Mouse (Mus musculus) c-Kit-positive CD71-negative TER-119-negative erythroid progenitor cells, embryonic 14.5 days (primary cell): ENCODE measurements around the gene Olfr193.
"Not testable (repeated sequence)": the region's sequence is repeated elsewhere in the genome, so short reads cannot be mapped to it uniquely, and the experiment has no call there.

Source experiments
- DNase-seq: peaks from one replicate; pipeline ENCODE4 v3.0.0-alpha.2; 2013; ENCODE audit warnings: low read depth

Olfr193 gene

DNA sequence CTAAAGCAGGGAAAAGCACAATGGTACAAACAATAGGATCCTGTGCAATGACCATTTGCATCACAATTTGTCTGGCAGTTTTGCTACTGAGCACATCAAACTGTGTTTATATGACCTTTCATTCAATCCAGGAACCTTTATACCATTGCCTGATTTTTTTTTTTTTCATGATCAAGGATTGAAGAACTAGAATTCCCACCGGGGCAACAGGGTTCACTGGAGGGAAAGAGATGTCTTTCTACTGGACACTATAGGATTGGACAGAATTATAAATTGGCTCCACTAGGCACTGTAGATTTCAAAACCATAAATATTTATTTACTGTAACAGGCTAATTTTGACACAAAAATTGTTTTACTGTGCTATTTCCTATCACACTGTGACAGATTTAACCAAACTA lies at the start of gene Olfr193:
Gene Olfr193 (minus strand): TSS at position 101 of the 400 bp plus-strand sequence.
- no peak for DNase-seq

DNA sequence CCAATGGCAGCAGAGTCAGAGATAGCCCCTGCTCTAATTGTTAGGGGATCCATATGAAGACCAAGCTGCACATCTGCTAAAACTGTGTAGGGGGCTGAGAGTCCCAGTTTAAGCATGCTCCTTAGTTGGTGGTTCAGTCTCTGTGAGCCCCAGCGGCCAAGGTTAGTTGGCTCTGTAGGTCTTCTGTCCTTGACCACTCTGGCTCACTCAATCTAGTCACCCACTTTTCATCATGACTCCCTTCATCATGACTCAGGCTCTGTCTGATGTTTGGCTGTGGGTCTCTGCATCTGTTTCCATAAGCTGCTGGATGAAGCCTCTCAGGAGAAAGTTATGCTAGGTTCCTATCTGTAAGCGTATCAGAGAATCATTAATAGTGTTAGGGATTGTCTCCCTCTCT lies 40.3 kb upstream of the Olfr193 start:
- no peak for DNase-seq

DNA sequence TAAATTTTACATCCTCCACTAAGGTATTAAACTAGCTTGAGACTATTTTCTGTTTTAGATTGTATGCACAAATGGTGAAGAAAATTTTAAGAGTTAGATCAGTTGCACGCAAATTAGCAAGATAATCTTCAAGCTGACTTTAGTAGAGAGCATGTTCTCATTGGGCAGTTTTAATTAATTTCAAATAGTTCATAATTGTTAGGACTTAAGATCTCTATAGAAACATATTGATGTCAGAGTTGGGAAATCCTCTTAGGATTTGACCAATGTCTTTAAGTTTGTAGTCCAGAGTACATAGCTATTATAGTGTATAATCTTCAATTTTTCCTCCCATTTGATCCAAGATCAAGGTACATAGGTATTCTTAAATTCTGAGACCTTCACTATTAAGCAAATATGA lies 35.1 kb upstream of the Olfr193 start, which contains the start of gene Olfr195:
Gene Olfr195 (plus strand): TSS at position 301 of the 400 bp plus-strand sequence.
- no peak for DNase-seq

DNA sequence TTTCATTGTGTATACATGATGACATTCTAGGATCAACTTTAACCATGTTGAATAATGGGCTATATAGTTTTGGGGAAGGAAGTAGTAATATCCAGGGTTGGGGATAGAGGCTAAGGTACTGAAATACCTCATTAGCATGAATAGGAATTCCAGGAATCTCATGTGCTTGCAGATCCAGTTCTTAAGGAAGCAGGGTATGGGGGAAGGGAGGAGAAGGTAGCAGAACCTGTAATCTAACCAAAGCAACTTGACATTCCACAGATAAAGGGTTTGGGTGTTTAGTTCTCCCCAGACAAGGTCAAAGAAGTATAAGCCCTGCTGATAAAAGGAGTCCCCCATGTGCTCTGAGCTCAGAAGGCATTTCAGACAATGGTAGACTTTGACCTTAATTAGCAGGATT lies 29.4 kb upstream of the Olfr193 start:
- no peak for DNase-seq

DNA sequence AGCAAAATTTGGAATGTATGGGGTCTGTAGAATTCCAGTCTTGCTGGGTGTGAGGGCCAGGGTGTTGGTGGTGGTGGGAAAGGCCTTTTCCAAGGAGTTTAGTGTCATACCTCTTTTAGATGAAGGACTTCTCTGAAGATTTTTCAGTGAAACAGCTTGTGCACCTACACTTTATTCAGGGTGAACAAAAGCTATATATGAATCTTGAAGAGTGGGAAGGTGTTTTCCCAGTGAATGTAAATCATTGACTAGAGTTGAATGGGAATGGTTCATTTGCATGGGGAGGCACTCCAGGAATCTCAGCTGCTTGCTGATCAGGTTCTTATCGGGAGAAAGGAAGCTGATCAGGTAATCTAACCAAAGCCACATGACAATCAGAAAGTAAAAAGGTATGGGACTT lies 19.1 kb upstream of the Olfr193 start:
- no peak for DNase-seq

DNA sequence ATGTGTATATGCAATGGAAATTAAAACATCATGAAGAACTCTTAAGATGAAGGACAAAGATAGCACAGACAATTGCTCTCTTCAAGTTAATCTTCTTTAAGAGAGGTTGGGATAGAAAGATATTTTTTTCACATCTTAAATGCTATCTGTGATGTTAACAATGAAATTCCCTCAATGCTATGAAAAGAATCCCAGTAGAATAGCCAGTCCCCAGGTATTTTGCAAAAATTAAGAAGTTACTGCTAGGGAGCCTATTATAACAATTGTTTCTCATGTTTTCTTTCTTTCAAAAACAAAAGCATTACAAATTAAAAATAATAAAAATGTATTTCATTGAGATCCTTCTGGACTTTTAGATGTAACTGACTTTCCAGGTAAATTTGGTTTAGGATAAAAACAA lies 9.3 kb upstream of the Olfr193 start, which contains the start of gene Olfr194:
Gene Olfr194 (minus strand): TSS at position 101 of the 400 bp plus-strand sequence.
- no peak for DNase-seq

DNA sequence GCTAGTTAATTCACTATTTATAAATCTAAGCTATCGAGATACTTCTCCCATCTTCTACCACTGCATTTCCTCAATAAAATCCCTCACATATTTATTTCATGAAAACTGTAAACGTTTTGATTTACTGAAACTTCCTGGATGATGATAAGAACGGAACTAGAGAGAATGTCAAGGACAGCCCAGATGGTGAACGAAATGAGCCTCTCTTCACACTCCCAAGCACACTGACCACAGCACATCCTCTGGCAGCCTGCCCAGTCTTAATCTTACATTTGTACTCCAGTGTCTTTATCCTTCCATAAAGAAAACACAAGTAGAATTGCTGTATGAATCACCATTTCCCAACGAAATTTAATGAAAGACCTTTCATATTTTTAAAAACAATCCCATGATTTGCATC lies 3.2 kb downstream of the Olfr193 start:
- not testable (repeated sequence) for DNase-seq

DNA sequence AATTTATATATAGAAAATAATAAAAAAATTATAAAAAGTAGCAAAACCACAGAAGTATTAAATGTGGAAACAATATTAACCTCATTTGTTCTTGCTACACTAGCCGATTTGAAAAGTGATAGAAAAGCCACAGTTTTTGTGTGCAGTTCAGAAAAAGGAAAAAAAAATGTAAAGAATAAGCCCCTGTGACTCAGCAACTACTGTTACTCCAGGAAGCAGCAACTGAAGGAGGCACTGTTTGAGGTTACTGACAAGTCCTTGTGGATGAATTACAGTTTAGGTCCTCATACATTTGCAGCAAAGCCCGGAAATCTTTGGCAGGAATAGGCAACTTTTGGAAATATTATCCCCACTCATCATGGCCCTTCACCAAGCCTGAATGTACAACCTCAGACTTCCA lies 6.4 kb downstream of the Olfr193 start:
- DNase-seq, result no peak

DNA sequence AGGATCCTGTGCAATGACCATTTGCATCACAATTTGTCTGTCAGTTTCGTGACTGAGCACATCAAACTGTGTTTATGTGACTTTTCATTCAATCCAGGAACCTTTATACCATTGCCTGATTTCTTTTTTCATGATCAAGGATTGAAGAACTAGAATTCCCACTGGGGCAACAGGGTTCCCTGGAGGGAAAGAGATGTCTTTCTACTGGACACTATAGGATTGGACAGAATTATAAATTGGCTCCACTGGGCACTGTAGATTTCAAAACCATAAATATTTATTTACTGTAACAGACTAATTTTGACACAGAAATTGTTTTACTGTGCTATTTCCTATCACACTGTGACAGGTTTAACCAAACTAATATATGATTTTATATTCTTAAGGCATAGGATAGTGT lies 22.0 kb downstream of the Olfr193 start, which contains the start of gene Olfr191:
Gene Olfr191 (minus strand): TSS at position 101 of the 400 bp plus-strand sequence.
- not testable (repeated sequence) for DNase-seq

DNA sequence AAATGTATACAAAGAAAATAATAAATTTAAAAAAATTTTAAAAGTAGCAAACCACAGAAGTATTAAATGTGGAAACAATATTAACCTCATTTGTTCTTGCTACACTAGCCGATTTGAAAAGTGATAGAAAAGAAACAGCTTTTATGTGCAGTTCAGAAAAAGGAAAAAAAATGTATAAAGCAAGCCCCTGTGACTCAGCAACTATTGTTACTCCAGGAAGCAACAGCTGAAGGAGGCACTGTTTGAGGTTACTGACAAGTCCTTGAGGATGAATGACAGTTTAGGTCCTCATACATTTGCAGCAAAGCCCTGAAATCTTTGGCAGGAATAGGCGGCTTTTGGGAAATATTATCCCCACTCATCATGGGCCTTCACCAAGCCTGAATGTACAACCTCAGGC lies 30.6 kb downstream of the Olfr193 start:
- not testable (repeated sequence) for DNase-seq

DNA sequence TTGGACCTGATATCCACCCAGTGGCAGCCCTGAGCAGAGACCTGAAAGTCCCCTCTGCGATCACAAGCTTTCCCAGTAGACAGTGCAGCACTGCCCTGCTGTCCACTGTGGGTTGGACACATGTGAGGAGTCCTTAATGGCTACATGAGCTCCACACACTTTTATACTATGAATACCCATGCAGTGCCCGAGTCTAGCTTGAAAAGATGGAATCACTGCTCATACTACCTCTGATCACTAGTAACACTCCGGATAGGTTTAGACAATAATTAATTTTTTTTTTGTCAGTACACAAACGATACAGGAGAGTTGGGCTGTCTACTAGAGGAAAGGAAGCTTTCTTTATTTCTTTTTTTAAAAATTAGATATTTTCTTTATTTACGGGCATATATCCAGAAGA lies 33.8 kb downstream of the Olfr193 start, which contains the start of gene Olfr190:
Gene Olfr190 (minus strand): TSS at position 101 of the 400 bp plus-strand sequence.
- no peak for DNase-seq

DNA sequence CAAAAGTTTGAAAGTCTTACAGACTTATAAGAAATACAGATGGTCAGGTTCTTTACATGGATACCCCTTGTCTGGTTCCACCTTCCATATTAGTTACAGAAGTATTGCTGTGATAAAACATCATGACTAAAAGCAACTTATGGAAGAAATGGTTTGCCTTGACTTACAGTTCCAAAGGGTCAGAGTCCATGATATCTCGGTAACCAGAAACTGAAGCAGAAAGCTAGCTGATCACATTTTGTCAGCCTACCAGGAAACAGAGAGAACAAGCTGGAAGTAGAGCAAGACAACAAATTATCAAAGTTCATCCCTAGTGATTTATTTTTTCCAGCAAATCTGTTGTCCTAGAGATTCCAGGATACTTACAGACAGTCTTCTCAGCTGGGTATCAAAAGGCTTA lies 38.2 kb downstream of the Olfr193 start:
- DNase-seq, result no peak

DNA sequence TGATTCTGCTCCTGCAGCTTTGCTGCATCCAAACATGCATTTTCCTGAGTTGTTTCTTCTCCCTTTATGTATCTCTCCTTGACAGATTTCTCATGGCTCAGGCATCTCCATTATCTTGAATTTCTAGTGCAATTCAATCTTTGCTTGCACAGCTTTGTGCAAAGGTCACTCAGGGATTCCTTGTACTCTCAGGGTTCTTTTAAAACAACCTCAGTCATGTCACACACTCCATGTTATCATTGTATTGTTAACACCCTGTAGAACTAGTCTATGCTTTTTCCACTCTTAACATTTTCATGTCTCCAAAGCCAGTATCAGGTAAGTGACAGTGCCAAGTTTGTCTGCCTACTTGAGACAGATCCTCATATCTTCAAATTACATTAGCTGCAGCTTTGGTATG lies 39.9 kb downstream of the Olfr193 start:
- no peak for DNase-seq

DNA sequence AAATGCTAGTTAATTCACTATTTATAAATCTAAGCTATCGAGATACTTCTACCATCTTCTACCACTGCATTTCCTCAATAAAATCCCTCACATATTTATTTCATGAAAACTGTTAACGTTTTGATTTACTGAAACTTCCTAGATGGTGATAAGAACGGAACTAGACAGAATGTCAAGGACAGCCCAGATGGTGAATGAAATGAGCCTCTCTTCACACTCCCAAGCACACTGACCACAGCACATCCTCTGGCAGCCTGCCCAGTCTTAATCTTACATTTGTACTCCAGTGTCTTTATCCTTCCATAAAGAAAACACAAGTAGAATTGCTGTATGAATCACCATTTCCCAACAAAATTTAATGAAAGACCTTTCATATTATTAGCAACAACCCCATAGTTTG lies 49.3 kb downstream of the Olfr193 start:
- DNase-seq, result not testable (repeated sequence)
